Mouse (Mus musculus) erythroblast, embryonic 14.5 days (primary cell): Measurements from ENCODE around the gene Echs1.

Experiments
- GATA1 ChIP-seq: IDR thresholded peaks from 2 replicates; pipeline ENCODE4 v1.6.1; 2012; ENCODE audit warnings: low read length, inconsistent platforms, mixed read lengths
- TAL1 ChIP-seq: IDR thresholded peaks from 3 replicates; pipeline ENCODE4 v1.6.1; 2012; ENCODE audit warnings: low read length, inconsistent platforms, mixed read lengths

DNA sequence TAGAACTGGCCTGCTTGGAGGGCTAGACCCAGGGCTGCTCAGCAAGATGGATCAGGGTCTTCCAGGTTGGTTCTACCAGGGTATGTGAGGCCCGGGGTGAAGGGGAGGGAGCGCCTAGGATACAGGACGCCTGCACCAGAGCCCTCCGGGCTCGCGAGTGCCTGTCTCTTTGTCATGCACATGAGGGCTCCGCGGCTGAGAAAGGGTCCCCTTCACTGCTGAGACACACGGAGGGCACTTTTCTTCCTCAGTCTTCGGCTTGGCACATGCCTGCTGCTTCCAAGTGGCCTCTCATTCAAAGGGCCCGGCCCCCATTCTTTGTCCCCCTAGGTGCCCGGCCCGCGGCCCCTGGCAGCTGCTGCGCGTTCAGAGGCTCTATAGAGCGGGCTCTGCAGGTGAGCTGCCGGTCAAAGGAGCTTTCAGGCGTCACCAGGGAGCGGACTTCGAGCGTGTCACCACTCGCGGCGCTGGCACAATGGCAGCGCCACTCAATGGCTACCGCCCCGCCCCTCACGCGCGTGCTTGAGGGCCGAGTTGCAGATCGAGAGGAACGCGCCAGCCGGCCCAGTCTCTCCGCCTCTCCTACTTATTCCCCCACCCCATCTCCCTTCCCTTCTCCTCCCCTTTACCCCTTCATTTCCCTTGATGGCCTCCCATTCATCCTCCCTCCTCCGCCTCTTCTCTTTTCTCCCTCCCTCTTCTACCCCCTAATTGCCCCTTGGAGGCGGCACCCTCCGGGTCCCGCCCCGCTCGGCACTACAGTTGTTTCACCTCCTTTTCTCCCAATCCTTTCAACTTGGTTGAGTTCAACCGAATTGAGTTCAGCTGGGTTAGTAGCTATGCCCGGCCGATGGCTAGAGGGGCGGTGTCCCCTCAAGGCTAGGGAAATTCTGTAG is 55.1 kb downstream of the Echs1 start:
- TF ChIP-seq TAL1: no peak
- no peak for TF ChIP-seq GATA1
